Mouse (Mus musculus) ES-E14 (cell line): ENCODE measurements at regions not wholly inside any gene's neighbourhood (a gene's known extent, or its start where the extent isn't known, plus 50 kb on each side); places are given as distances from the start of the nearest gene placed in this dataset.
"Not testable (repeated sequence)": the region's sequence is repeated elsewhere in the genome, so short reads cannot be mapped to it uniquely, and the experiment has no call there.

Experiments used
- DNase-seq: peaks from one replicate; pipeline ENCODE4 v3.0.0-alpha.2; 2013; ENCODE audit warnings: low read depth, low spot score
- H3K27ac ChIP-seq: 2 replicates; pipeline ENCODE4 v1.5.1; 2012; ENCODE audit warnings: low read depth, mild to moderate bottlenecking, low read length, moderate library complexity, mixed read lengths; ENCODE audit not compliant: poor library complexity, insufficient read depth, severe bottlenecking
- H3K36me3 ChIP-seq: 2 replicates; pipeline ENCODE4 v1.6.1; 2012; ENCODE audit warnings: mild to moderate bottlenecking, low read length, moderate library complexity, mixed read lengths; ENCODE audit not compliant: control insufficient read depth, poor library complexity, insufficient read depth, severe bottlenecking
- H3K4me1 ChIP-seq, 2 experiments: fragments of 150-350 bp in 1 of 2; sonication (generic) in 1 of 2; 2 replicates each; pipeline ENCODE4 v1.6.1; 2012; ENCODE audit warnings: low read length in 2 of 2, mild to moderate bottlenecking in 1 of 2, mixed read lengths in 1 of 2; ENCODE audit not compliant: control insufficient read depth in 2 of 2, insufficient read depth in 2 of 2, poor library complexity in 1 of 2
- H3K4me3 ChIP-seq, 2 experiments: fragments of 150-350 bp in 1 of 2; sonication (generic) in 1 of 2; 2 replicates each; pipeline ENCODE4 v1.5.1; 2012; ENCODE audit warnings: low read length in 2 of 2, low read depth in 1 of 2, mild to moderate bottlenecking in 1 of 2, mixed read lengths in 1 of 2; ENCODE audit not compliant: insufficient read depth in 1 of 2, poor library complexity in 1 of 2, severe bottlenecking in 1 of 2
- H3K9ac ChIP-seq: 2 replicates; pipeline ENCODE4 v1.6.1; 2012; ENCODE audit warnings: low read depth, mild to moderate bottlenecking, low read length, mixed read lengths; ENCODE audit not compliant: poor library complexity, insufficient read depth, severe bottlenecking
- H3K9me3 ChIP-seq: fragments of 150-350 bp; sonication (generic); 2 replicates; pipeline ENCODE4 v1.6.1; 2012; ENCODE audit warnings: low read depth, mild to moderate bottlenecking, low read length; ENCODE audit not compliant: control insufficient read depth, insufficient read depth
- CHD2 ChIP-seq: IDR thresholded peaks from 2 replicates; pipeline ENCODE4 v1.6.1; 2014; ENCODE audit warnings: mild to moderate bottlenecking, low read depth, low read length, inconsistent platforms
- HCFC1 ChIP-seq: IDR thresholded peaks from 2 replicates; pipeline ENCODE4 v1.6.1; 2012; ENCODE audit warnings: low read length, inconsistent platforms, borderline replicate concordance; ENCODE audit not compliant: insufficient read depth
- MAFK ChIP-seq: IDR thresholded peaks from 2 replicates; pipeline ENCODE4 v1.6.1; 2014; ENCODE audit warnings: mild to moderate bottlenecking, low read depth, low read length, inconsistent platforms; ENCODE audit not compliant: insufficient read depth
- ZC3H11A ChIP-seq: IDR thresholded peaks from 2 replicates; pipeline ENCODE4 v1.6.1; 2012; ENCODE audit warnings: low read depth, mild to moderate bottlenecking, inconsistent platforms, low read length, borderline replicate concordance
- ZNF384 ChIP-seq: IDR thresholded peaks from 2 replicates; pipeline ENCODE4 v1.6.1; 2012; ENCODE audit warnings: low read depth, low read length, inconsistent platforms
- in situ Hi-C, 2 experiments: fragments of 600-800 bp; cut with MboI; formaldehyde crosslinking; loops; one replicate each; pipeline ENCODE4 v1.15.1; 2025; ENCODE audit warnings: low sequenced_read_pairs in 2 of 2, inconsistent platforms in 1 of 2; ENCODE audit not compliant: unreplicated experiment in 2 of 2

DNA sequence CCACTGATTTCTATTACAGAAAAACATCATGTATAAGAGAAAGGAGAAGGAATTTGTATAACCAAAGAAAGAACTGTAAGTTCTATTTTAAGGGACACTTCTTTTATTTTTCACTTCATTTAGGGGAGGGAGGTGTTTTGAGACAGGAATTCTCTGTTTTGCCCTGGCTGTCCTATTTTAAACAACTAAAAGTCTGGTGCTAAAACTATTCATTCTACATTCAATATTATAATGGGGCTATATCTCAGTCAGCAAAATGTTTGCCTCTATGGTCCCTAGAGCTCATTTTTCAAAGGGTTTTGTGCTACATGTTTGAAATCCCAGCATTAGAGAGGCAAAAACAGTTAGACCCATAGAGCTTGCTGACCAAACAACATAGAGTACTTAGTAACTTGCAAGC, 632.8 kb upstream of the Map3k7 start:
- Histone ChIP-seq H3K36me3 (no peaks in the 10 kb centered on the region), H3K27ac (no peak overlapping the region), H3K4me3 (no peak overlapping the region), H3K9ac (no peak overlapping the region), H3K4me1 (no peaks in the 10 kb centered on the region), H3K9me3 (no peaks in the 10 kb centered on the region)
- TF ChIP-seq ZC3H11A (no peak), ZNF384 (no peak), MAFK (no peak), HCFC1 (no peak), CHD2 (no peak)
- in situ Hi-C loops = no loop called here
- no peak for DNase-seq

DNA sequence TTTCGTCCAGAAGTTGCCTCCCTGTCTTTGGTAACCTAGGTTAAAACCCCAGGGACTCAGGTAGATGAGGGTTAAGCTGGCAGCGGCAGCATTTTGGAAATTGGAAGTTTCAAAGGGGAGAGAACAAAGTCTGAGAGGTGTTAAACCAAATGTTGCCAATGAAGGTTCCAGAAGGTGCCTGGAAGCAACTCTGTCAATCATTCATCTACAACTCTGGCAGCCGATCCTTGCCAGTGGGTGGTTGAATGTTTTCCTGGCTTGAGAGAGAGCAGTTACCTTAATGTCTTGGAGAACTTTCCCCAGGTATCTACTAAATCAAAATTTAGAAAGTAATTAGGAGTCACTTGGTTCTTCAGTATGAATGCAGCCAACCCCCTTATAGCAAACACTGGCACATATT, 628.2 kb upstream of the Map3k7 start:
- Histone ChIP-seq H3K9me3 (no peaks in the 10 kb centered on the region), H3K4me3 (no peak overlapping the region), H3K27ac (no peak overlapping the region), H3K36me3 (no peaks in the 10 kb centered on the region), H3K4me1 (no peaks in the 10 kb centered on the region), H3K9ac (no peak overlapping the region)
- TF ChIP-seq CHD2 (no peak), ZC3H11A (no peak), HCFC1 (no peak), MAFK (no peak), ZNF384 (no peak)
- DNase-seq = no peak
- in situ Hi-C loops = no loop called here

DNA sequence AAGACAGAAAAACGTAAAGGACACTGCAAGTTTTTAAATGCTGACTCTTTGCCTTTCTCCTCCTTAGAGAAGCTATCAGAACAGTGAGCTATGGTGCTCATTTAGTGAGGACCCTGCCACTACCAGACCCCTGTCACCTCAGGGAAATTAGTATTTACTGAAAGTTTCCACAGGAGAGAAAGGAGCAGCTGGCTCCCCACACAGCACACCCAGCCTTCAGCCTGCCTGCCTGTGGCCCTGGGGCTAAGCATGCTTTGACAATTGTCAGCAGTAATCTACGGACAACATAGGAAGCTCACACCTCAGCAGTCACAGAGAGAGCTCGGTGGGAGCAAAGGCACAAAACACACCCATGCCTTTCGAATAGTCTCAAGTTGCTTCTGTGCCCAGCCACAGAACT, 625.9 kb upstream of the Map3k7 start:
- no peak overlapping the region for H3K9ac ChIP-seq
- no peak for DNase-seq
- no peak overlapping the region for H3K27ac ChIP-seq
- H3K4me3 ChIP-seq = no peak overlapping the region
- no peaks in the 10 kb centered on the region for H3K36me3 ChIP-seq
- in situ Hi-C loops = no loop called here
- H3K4me1 ChIP-seq = no peaks in the 10 kb centered on the region
- H3K9me3 ChIP-seq = no peaks in the 10 kb centered on the region
- no peak for TF ChIP-seq ZNF384
- no peak for TF ChIP-seq MAFK
- TF ChIP-seq HCFC1 = no peak
- TF ChIP-seq ZC3H11A = no peak
- TF ChIP-seq CHD2 = no peak

DNA sequence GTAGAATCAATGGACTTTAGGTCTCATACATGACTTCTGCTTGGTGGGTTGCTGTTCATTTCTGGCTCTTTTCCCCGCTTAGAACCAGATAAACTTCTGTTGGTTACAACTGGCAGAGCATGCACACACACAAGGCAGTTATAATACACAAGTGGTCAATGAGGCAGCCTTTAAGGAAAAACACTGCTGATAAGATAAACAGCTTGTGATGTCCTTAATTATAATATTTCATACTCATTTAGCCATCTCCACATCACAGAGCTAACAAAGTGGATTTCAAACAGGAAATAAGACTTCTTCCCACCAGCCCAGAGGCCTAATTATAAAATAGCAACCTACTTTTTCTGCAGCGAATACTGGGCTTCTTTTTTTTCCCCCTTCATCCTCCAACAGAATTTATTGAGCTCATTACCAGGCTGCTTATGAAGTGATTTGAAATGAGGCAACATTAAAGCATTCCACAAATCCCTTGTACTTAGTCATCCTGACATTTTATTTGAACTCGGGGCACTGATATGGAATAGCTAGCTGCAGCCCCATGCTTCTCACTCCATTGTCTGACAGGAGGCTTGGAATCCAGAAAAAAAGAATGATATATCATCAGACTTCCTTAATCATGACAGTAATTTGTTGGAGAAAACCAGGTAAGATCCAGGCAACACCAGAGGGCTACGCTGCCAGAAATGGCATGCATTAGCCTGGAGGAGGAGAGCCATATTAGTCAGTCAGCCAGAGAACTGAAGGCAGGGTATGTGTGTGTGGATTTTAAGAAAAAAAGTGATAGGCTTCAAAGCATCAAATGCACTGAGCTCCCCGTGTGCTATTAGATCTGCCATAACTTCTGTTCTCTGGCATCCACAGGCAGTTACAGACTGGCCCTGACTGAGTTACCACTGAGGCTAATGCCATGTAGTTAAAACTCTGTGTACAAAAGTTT, 620.3 kb upstream of the Map3k7 start:
- in situ Hi-C loops = no loop called here
- Histone ChIP-seq H3K36me3 (no peaks in the 10 kb centered on the region), H3K27ac (no peak overlapping the region), H3K9me3 (no peaks in the 10 kb centered on the region), H3K4me1 (no peaks in the 10 kb centered on the region), H3K4me3 (no peak overlapping the region), H3K9ac (no peak overlapping the region)
- DNase-seq = no peak
- TF ChIP-seq ZNF384 (no peak), MAFK (no peak), HCFC1 (no peak), CHD2 (no peak), ZC3H11A (no peak)

DNA sequence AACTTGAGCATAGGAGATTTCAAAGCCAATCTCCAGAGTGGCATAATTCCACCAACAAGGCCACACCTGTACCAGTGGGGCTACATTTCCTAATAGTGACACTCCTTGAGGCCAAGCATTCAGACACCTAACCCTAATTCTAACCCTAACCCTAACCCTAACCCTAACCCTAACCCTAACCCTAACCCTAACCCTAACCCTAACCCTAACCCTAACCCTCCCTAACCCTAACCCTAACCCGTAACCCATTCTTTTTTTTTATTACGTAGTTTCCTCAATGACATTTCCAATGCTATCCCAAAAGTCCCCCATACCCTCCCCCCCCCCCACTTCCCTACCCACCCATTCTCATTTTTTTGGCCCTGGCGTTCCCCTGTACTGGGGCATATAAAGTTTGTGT, 609.9 kb upstream of the Map3k7 start:
- H3K9ac ChIP-seq, in situ Hi-C loops, H3K4me3 ChIP-seq, H3K27ac ChIP-seq, H3K36me3 ChIP-seq, DNase-seq, H3K9me3 ChIP-seq, H3K4me1 ChIP-seq: not testable (repeated sequence)
